Mouse (Mus musculus): Measurements from ENCODE around the gene B4galt7. TPM values are rescaled to one million over a fixed set of nuclear protein-coding genes. Genes with fewer than 3 reads are reported as not detected.

The B4galt7 gene
- total and polyA plus RNA-seq, 3 experiments = 15.0 to 19.9 TPM; not detected in 1

GRCm38 (mm10) chr13:55571977-55572376 is 27.7 kb upstream of the B4galt7 start:
- Histone ChIP-seq H3K36me3 (ENCODE audit: control insufficient read depth in 1 of 2, insufficient read depth in 2 of 2, low read length in 2 of 2) (peaks cover 3 to 13% of the 10 kb centered on the region in 2 experiments; a peak in 2 of 4 replicates), H3K4me3 (ENCODE audit: control insufficient read depth in 1 of 2, insufficient read depth in 1 of 2, low read depth in 2 of 2, low read length in 2 of 2) (peak overlapping the region in 1 of 2 experiments; percentile 96; a peak in 1 of 4 replicates), H3K27me3 (ENCODE audit: control insufficient read depth in 1 of 2, insufficient read depth in 2 of 2, low read length in 2 of 2) (no peaks in the 10 kb centered on the region), H3K27ac (ENCODE audit: control insufficient read depth, low read depth, low read length) (no peak overlapping the region), H3K4me1 (ENCODE audit: control insufficient read depth in 1 of 2, insufficient read depth in 2 of 2, low read length in 2 of 2) (peaks cover 0 to 17% of the 10 kb centered on the region in 2 experiments; a peak in 3 of 4 replicates), H3K9ac (ENCODE audit: control insufficient read depth, low read depth, low read length, poor library complexity, severe bottlenecking) (no peak overlapping the region), H3K9me3 (replicated peaks; ENCODE audit: insufficient read depth, low read length) (no peaks in the 10 kb centered on the region), H3K79me2 (ENCODE audit: control insufficient read depth, insufficient read depth, low read length, poor library complexity) (peaks cover 16% of the 10 kb centered on the region)
- TF ChIP-seq CHD2 (IDR thresholded peaks at IDR 0.05; ENCODE audit: low read length) = no peak
- no peak for TF ChIP-seq POLR2A (IDR thresholded peaks at IDR 0.05; ENCODE audit: control insufficient read depth in 1 of 2, insufficient read depth in 1 of 2, low read depth in 1 of 2, low read length in 2 of 2, poor library complexity in 1 of 2)
- TF ChIP-seq MYC (IDR thresholded peaks at IDR 0.05; ENCODE audit: low read depth, low read length) = no peak
- no peak for TF ChIP-seq NELFE (IDR thresholded peaks at IDR 0.05; ENCODE audit: low read depth, low read length)
- TF ChIP-seq RAD21 (IDR thresholded peaks at IDR 0.05; ENCODE audit: low read depth, low read length) = no peak
- no peak for TF ChIP-seq MXI1 (IDR thresholded peaks at IDR 0.05; ENCODE audit: low read depth, low read length)
- no peak for TF ChIP-seq MAFK (IDR thresholded peaks at IDR 0.05; ENCODE audit: borderline replicate concordance, low read depth, low read length)
- no peak for TF ChIP-seq MAX (IDR thresholded peaks at IDR 0.05; ENCODE audit: low read length)
- no peak for TF ChIP-seq GABPA (IDR thresholded peaks at IDR 0.05; ENCODE audit: low read depth, low read length)
- TF ChIP-seq MEF2A (IDR thresholded peaks at IDR 0.05; ENCODE audit: extremely low read depth, insufficient replicate concordance, low read depth, low read length, poor library complexity, severe bottlenecking) = no peak
- DNase-seq (ENCODE audit: low read depth, low spot score) = peak; percentile 17

- H3K36me3 ChIP-seq (ENCODE audit: control insufficient read depth in 1 of 2, insufficient read depth in 2 of 2, low read length in 2 of 2) = peaks cover 0 to 13% of the 10 kb centered on the region in 2 experiments; a peak in 2 of 4 replicates
- DNase-seq (ENCODE audit: low read depth, low spot score) = no peak
- no peaks in the 10 kb centered on the region for H3K9me3 ChIP-seq (replicated peaks; ENCODE audit: insufficient read depth, low read length)
- peaks cover 0 to 17% of the 10 kb centered on the region in 2 experiments; a peak in 3 of 4 replicates for H3K4me1 ChIP-seq (ENCODE audit: control insufficient read depth in 1 of 2, insufficient read depth in 2 of 2, low read length in 2 of 2)
- H3K79me2 ChIP-seq (ENCODE audit: control insufficient read depth, insufficient read depth, low read length, poor library complexity) = peaks cover 15% of the 10 kb centered on the region
- H3K27ac ChIP-seq (ENCODE audit: control insufficient read depth, low read depth, low read length) = no peak within 1 kb of the TSS
- no peak within 1 kb of the TSS for H3K9ac ChIP-seq (ENCODE audit: control insufficient read depth, low read depth, low read length, poor library complexity, severe bottlenecking)
- H3K4me3 ChIP-seq (ENCODE audit: control insufficient read depth in 1 of 2, insufficient read depth in 1 of 2, low read depth in 2 of 2, low read length in 2 of 2) = no peak within 1 kb of the TSS
- TF ChIP-seq KAT2A (conservative IDR thresholded peaks at IDR 0.05; ENCODE audit: low read depth, low read length) (no peak), E2F4 (IDR thresholded peaks at IDR 0.05; ENCODE audit: borderline replicate concordance, low read depth, low read length) (no peak), GATA1 (IDR thresholded peaks at IDR 0.05; ENCODE audit: low read depth, low read length) (no peak), USF1 (IDR thresholded peaks at IDR 0.05; ENCODE audit: low read depth, low read length) (no peak), MAZ (IDR thresholded peaks at IDR 0.05; ENCODE audit: low read depth, low read length) (no peak), TCF12 (IDR thresholded peaks at IDR 0.05; ENCODE audit: low read depth, low read length) (no peak), ZMIZ1 (IDR thresholded peaks at IDR 0.05; ENCODE audit: low read depth, low read length) (no peak), MEF2A (IDR thresholded peaks at IDR 0.05; ENCODE audit: extremely low read depth, insufficient replicate concordance, low read depth, low read length, poor library complexity, severe bottlenecking) (no peak), ELF1 (IDR thresholded peaks at IDR 0.05; ENCODE audit: low read depth, low read length) (no peak), SIN3A (IDR thresholded peaks at IDR 0.05; ENCODE audit: low read length) (no peak), EP300 (IDR thresholded peaks at IDR 0.05; ENCODE audit: low read depth in 1 of 2, low read length in 2 of 2) (no peak), CHD1 (IDR thresholded peaks at IDR 0.05; ENCODE audit: low read depth, low read length) (no peak)
- no peaks in the 10 kb centered on the region; a peak in 1 of 4 replicates for H3K27me3 ChIP-seq (ENCODE audit: control insufficient read depth in 1 of 2, insufficient read depth in 2 of 2, low read length in 2 of 2)
Observed at GRCm38 (mm10) chr13:55573432-55573831, 26.3 kb upstream of the B4galt7 start, which contains the start of gene Tmed9. TSS of gene Tmed9 (plus strand) at chr13:55573732.

Measured in MEL (cell line).